10 mouse cellular contexts compared by ENCODE assay signal in genomic region chr11:119130081-119130765, GRCm38 (mm10). TPM values are rescaled to one million over a fixed set of nuclear protein-coding genes. Genes with fewer than 3 reads are reported as not detected.
DNase-seq lines count a peak whose midpoint lies in the region; ATAC-seq and TF ChIP-seq lines count a peak whose summit lies in the region.
"Had no signal": no experiment of that assay in that cellular context is flagged by ENCODE, and none has a peak within 500 bp of the region (broad histone marks: within the 10 kb centered on the region; RNA-seq: fewer than 3 reads in every experiment).

No protein-coding gene starts in this region.

- no peak overlapping the region for H3K4me3 ChIP-seq in heart, embryonic 14.5 days (ENCODE audit: control insufficient read depth in 1 of 2, insufficient read depth in 1 of 2, low read depth in 1 of 2, low read length in 2 of 2)
- no peak overlapping the region for H3K4me3 ChIP-seq in embryonic facial prominence, embryonic 11.5 days (ENCODE audit: low read depth, low read length)
- peak overlapping the region; percentile 4; the same call in 1 of the 2 replicates for H3K4me3 ChIP-seq in hindbrain, postnatal 0 days (ENCODE audit: low read length)
- H3K4me3 ChIP-seq in midbrain, embryonic 13.5 days (replicated peaks) = peak overlapping the region; percentile 14

- H3K27ac ChIP-seq in heart, embryonic 14.5 days (replicated peaks in 1 of 2; ENCODE audit: control insufficient read depth in 1 of 2, insufficient read depth in 1 of 2, low read depth in 2 of 2, low read length in 2 of 2) = no peak overlapping the region
- H3K27ac ChIP-seq in embryonic facial prominence, embryonic 11.5 days (replicated peaks; ENCODE audit: low read depth, low read length) = no peak overlapping the region
- no peak overlapping the region for H3K27ac ChIP-seq in hindbrain, postnatal 0 days
- H3K27ac ChIP-seq in midbrain, embryonic 13.5 days = peak overlapping the region; percentile 59

- peak overlapping the region; percentile 25; the same call in 1 of the 2 replicates for H3K9ac ChIP-seq in heart, embryonic 14.5 days (ENCODE audit: low read length)
- H3K9ac ChIP-seq in embryonic facial prominence, embryonic 11.5 days (replicated peaks; ENCODE audit: low read length) = no peak overlapping the region
- no peak overlapping the region for H3K9ac ChIP-seq in hindbrain, postnatal 0 days (replicated peaks; ENCODE audit: low read length)
- 0 out of 2 replicates have a peak overlapping the region, but pooled peaks have one; percentile 29 for H3K9ac ChIP-seq in midbrain, embryonic 13.5 days (replicated peaks)

- intact Hi-C loops in heart, postnatal 14 days (cut with DNase I) = no loop called here

- no peaks in the 10 kb centered on the region for H3K9me3 ChIP-seq in heart, embryonic 14.5 days (ENCODE audit: control insufficient read depth, low read length)
- H3K9me3 ChIP-seq in embryonic facial prominence, embryonic 11.5 days (replicated peaks; ENCODE audit: control insufficient read depth, low read length) = no peaks in the 10 kb centered on the region; the same call in 1 of the 2 replicates
- no peaks in the 10 kb centered on the region for H3K9me3 ChIP-seq in hindbrain, postnatal 0 days (ENCODE audit: low read length)
- no peaks in the 10 kb centered on the region for H3K9me3 ChIP-seq in midbrain, embryonic 13.5 days

- H3K4me2 ChIP-seq in heart, embryonic 14.5 days (ENCODE audit: low read length) = peak overlapping the region; percentile 35
- H3K4me2 ChIP-seq in embryonic facial prominence, embryonic 11.5 days (ENCODE audit: low read depth, low read length) = peak overlapping the region; percentile 19
- H3K4me2 ChIP-seq in hindbrain, postnatal 0 days (ENCODE audit: low read depth, low read length) = peak overlapping the region; percentile 47
- peak overlapping the region; percentile 46 for H3K4me2 ChIP-seq in midbrain, embryonic 13.5 days (replicated peaks)

- 22% methylated on average over 23 of the region's 24 CpGs for WGBS in heart, embryonic 14.5 days
- WGBS in embryonic facial prominence, embryonic 11.5 days = 16% methylated on average over 24 of the region's 24 CpGs
- WGBS in hindbrain, postnatal 0 days = 14% methylated on average over 23 of the region's 24 CpGs
- WGBS in midbrain, embryonic 13.5 days = 19% methylated on average over 22 of the region's 24 CpGs

- TF ChIP-seq CTCF in hindbrain, postnatal 0 days (IDR thresholded peaks at IDR 0.05; ENCODE audit: low read depth) = no peak

- peaks cover 58 to 62% of the 10 kb centered on the region in 2 experiments for H3K4me1 ChIP-seq in heart, embryonic 14.5 days (ENCODE audit: control insufficient read depth in 2 of 2, insufficient read depth in 2 of 2, low read length in 2 of 2)
- H3K4me1 ChIP-seq in embryonic facial prominence, embryonic 11.5 days (ENCODE audit: control insufficient read depth, insufficient read depth, low read length) = peaks cover 6% of the 10 kb centered on the region
- H3K4me1 ChIP-seq in hindbrain, postnatal 0 days (ENCODE audit: insufficient read depth, low read length) = peaks cover 27% of the 10 kb centered on the region
- H3K4me1 ChIP-seq in midbrain, embryonic 13.5 days (replicated peaks) = peaks cover 62% of the 10 kb centered on the region

- H3K36me3 ChIP-seq in heart, embryonic 14.5 days (ENCODE audit: control insufficient read depth, insufficient read depth, low read length) = no peaks in the 10 kb centered on the region
- H3K36me3 ChIP-seq in embryonic facial prominence, embryonic 11.5 days (replicated peaks; ENCODE audit: control insufficient read depth, insufficient read depth, low read depth, low read length) = no peaks in the 10 kb centered on the region
- no peaks in the 10 kb centered on the region for H3K36me3 ChIP-seq in hindbrain, postnatal 0 days (ENCODE audit: insufficient read depth, low read length)
- H3K36me3 ChIP-seq in midbrain, embryonic 13.5 days = no peaks in the 10 kb centered on the region

- H3K27me3 ChIP-seq in heart, embryonic 14.5 days (ENCODE audit: control insufficient read depth, insufficient read depth, low read length) = no peaks in the 10 kb centered on the region
- peaks cover 15% of the 10 kb centered on the region; the same call in 1 of the 2 replicates for H3K27me3 ChIP-seq in embryonic facial prominence, embryonic 11.5 days (ENCODE audit: control insufficient read depth, insufficient read depth, low read length)
- H3K27me3 ChIP-seq in hindbrain, postnatal 0 days (ENCODE audit: insufficient read depth, low read length) = no peaks in the 10 kb centered on the region
- H3K27me3 ChIP-seq in midbrain, embryonic 13.5 days = peaks cover 11% of the 10 kb centered on the region; the same call in 1 of the 2 replicates

- ATAC-seq in heart, embryonic 14.5 days (ENCODE audit: insufficient number of reproducible peaks, insufficient read depth, low FRiP score, low read depth) = no peak
- ATAC-seq in embryonic facial prominence, embryonic 11.5 days (replicated peaks; ENCODE audit: insufficient number of reproducible peaks, low FRiP score, low TSS enrichment, low read depth) = no peak
- ATAC-seq in hindbrain, postnatal 0 days = no peak
- ATAC-seq in midbrain, embryonic 13.5 days = peak; percentile 25; the same call in 1 of the 2 replicates
- ATAC-seq: activated CD4-positive, CD25-positive, alpha-beta regulatory T cell, adult 4 months had no signal

- DNase-seq in heart, postnatal 14 days = no peak
- peak; percentile 48 for DNase-seq in embryonic facial prominence, embryonic 11.5 days (ENCODE audit: low spot score)
- peak; percentile 39 for DNase-seq in hindbrain, postnatal 0 days (ENCODE audit: low spot score)
- DNase-seq in thymus, postnatal 10 days (ENCODE audit: low spot score in 2 of 2) = no peak
- no peak for DNase-seq in retina, embryonic 14.5 days (ENCODE audit: low spot score)
- DNase-seq in yolk sac, embryonic 10.5 days (ENCODE audit: low spot score) = no peak
- DNase-seq: cerebellum, postnatal 36 days had no signal

RNA-seq across cellular contexts. Expression of gene Cbx4, which starts 44.2 kb away (rescaled TPM):
- polyA plus RNA-seq in heart, embryonic 14.5 days (2014; fragmentation: Nextera tagmentation; extraction: Ambion mirVana) = 6.5 and 9.2 TPM in 2 replicates
- 10 to 100 TPM; 15.2 to 17.8 TPM for total RNA-seq in heart, postnatal 14 days (2021)
- polyA plus RNA-seq in embryonic facial prominence, embryonic 11.5 days (2014; fragmentation: Nextera tagmentation; extraction: Ambion mirVana) = 4.4 and 4.8 TPM in 2 replicates
- total RNA-seq in hindbrain, postnatal 0 days (2014; rRNA removed) = 33.6 and 41.3 TPM in 2 replicates
- polyA plus RNA-seq in hindbrain, postnatal 0 days (2015; fragmentation: Nextera tagmentation; extraction: Ambion mirVana) = 22.4 and 23.7 TPM in 2 replicates
- 14.1 and 16.3 TPM in 2 replicates for polyA plus RNA-seq in midbrain, embryonic 13.5 days (2015; fragmentation: Nextera tagmentation; extraction: Ambion mirVana)

Comparison
In these comparisons a context has a peak if more than half of its experiments do, and no peak if none do; other contexts are left out.
1. H3K4me3 ChIP-seq: peak in hindbrain, postnatal 0 days (single experiment) and midbrain, embryonic 13.5 days (single experiment); none in heart, embryonic 14.5 days (0 of 2) and embryonic facial prominence, embryonic 11.5 days (single experiment).
2. H3K9ac ChIP-seq: peak in heart, embryonic 14.5 days (single experiment) and midbrain, embryonic 13.5 days (single experiment); none in embryonic facial prominence, embryonic 11.5 days (single experiment) and hindbrain, postnatal 0 days (single experiment).
3. DNase-seq: peak in embryonic facial prominence, embryonic 11.5 days (single experiment) and hindbrain, postnatal 0 days (single experiment); none in heart, postnatal 14 days (0 of 2), thymus, postnatal 10 days (0 of 2), retina, embryonic 14.5 days (single experiment) and yolk sac, embryonic 10.5 days (single experiment).
4. Peak in every context shown above with its lines, with median percentiles within 50 percentile points of each other: H3K4me2 ChIP-seq.